8 mouse cellular contexts compared by ENCODE assay signal in genomic region chr7:127876041-127876466, GRCm38 (mm10). TPM values are rescaled to one million over a fixed set of nuclear protein-coding genes. Genes with fewer than 3 reads are reported as not detected.
DNase-seq lines count a peak whose midpoint lies in the region; ATAC-seq lines count a peak whose summit lies in the region.

Zfp646 (plus strand) TSS chr7:127876221.

- peaks cover 22% of the 10 kb centered on the region for H3K4me1 ChIP-seq in intestine, embryonic 15.5 days (replicated peaks)

- ATAC-seq in intestine, embryonic 15.5 days, result peak; percentile 92
- ATAC-seq in megakaryocyte-erythroid progenitor cell, adult 5-6 weeks (replicated peaks; ENCODE audit: low FRiP score, low TSS enrichment, poor library complexity, severe bottlenecking), result peak; percentile 41

- H3K27me3 ChIP-seq in intestine, embryonic 15.5 days (replicated peaks), result no peaks in the 10 kb centered on the region

- DNase-seq in T-cell, adult 2 months (ENCODE audit: low spot score), result peak; percentile 68
- DNase-seq in embryo, embryonic 11 days, result peak; percentile 92
- DNase-seq in gastrocnemius, postnatal 4 days (ENCODE audit: low spot score in 2 of 2), result peak in 1 of 2 experiments; percentile 83
- DNase-seq in left cerebral cortex, postnatal 14 days (ENCODE audit: low spot score in 2 of 2), result peak; percentile 48 to 71
- peak; percentile 80 for DNase-seq in skeletal muscle tissue, adult 2 months (ENCODE audit: low read depth, low spot score)
- DNase-seq in cerebellum, postnatal 4 days (ENCODE audit: low spot score in 2 of 2), result no peak

- peaks cover 26% of the 10 kb centered on the region for H3K36me3 ChIP-seq in intestine, embryonic 15.5 days

- peak within 1 kb of the TSS; percentile 94 for H3K4me3 ChIP-seq in intestine, embryonic 15.5 days (replicated peaks)

- H3K27ac ChIP-seq in intestine, embryonic 15.5 days, result peak within 1 kb of the TSS; percentile 99

- H3K9ac ChIP-seq in intestine, embryonic 15.5 days, result peak within 1 kb of the TSS; percentile 96

- H3K4me2 ChIP-seq in intestine, embryonic 15.5 days (replicated peaks), result peak within 1 kb of the TSS; percentile 78

- no peaks in the 10 kb centered on the region for H3K9me3 ChIP-seq in intestine, embryonic 15.5 days

- intact Hi-C loops in left cerebral cortex, postnatal 14 days (cut with DNase I), result no loop called here

- WGBS in intestine, embryonic 15.5 days, result under 1% methylated on average over 40 of the region's 41 CpGs

RNA-seq across cellular contexts. Expression of gene Zfp646, which starts in this region (rescaled TPM):
- 10 to 100 TPM; 24.0 to 27.1 TPM for total RNA-seq in gastrocnemius, postnatal 4 days (2021)
- 8.6 and 9.6 TPM in 2 replicates for polyA plus RNA-seq in intestine, embryonic 15.5 days (2015; fragmentation: Nextera tagmentation; extraction: Ambion mirVana)
- total RNA-seq in left cerebral cortex, postnatal 14 days (2021), result 10 to 100 TPM; 25.0 to 25.6 TPM
- 32.4 and 38.3 TPM in 2 replicates for total RNA-seq in megakaryocyte-erythroid progenitor cell, adult 5-6 weeks (2014; fragmentation: Nextera tagmentation)
- 36.9 and 43.3 TPM in 2 replicates for total RNA-seq in megakaryocyte-erythroid progenitor cell, adult 5-6 weeks (2017)

Comparison
In these comparisons a context has a peak if more than half of its experiments do, and no peak if none do; other contexts are left out.
1. DNase-seq: peak in T-cell, adult 2 months (single experiment), embryo, embryonic 11 days (single experiment), left cerebral cortex, postnatal 14 days (2 of 2) and skeletal muscle tissue, adult 2 months (single experiment); none in cerebellum, postnatal 4 days (0 of 2).